Mouse (Mus musculus) spleen, embryonic (tissue): ENCODE measurements around the gene Wdr5b.

Source experiments
- CTCF ChIA-PET: fragments of 350-600 bp; sonication (Branson Sonifier 250); formaldehyde crosslinking; loops from one replicate; lab custom pipeline; 2022; lab: Charles Lee

Gene Wdr5b

DNA sequence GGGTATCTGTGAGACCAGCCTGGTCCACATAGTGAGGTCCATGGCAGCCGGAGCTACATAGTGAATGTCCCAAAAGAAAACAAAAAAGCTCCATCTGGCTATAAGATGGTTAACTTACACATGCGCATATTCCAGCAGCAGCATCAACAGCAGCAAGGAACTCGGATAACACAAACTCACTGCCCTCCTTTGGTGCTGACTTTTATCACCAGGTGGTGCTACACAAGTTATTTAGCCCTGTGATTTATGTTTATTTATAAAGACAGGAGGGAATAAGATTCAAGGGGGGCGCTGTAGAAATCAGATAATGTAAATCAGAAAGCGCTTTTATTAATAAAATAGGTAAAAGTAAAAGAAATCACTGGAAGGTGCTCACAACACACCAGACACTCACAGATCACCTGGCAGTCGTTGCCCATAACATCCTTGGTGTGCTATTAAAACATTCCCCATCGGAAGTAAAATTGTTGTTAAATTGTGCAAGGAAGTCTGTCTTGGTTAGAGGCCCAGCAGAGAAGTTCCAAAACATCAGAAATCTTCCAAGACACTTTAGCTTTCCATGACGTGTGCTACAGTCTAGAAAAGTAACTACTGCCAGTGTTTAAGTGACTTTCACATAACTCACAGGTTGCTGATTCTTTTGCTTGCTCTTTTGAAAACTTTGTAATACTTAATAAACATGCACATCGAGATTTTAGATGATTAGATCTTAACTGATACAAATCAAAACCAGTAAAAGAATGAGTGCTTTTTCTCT lies 29.0 kb downstream of the Wdr5b start:
- CTCF ChIA-PET = no interaction called here

GRCm38 (mm10) chr16:36071071-36071449 lies 30.1 kb downstream of the Wdr5b start:
- CTCF ChIA-PET = no interaction called here

GRCm38 (mm10) chr16:36071450-36072379 lies 30.7 kb downstream of the Wdr5b start, which contains the start of the genes Fam162a and Ccdc58:
Fam162a (minus strand) TSS chr16:36071594.
Ccdc58 (plus strand) TSS chr16:36071685.
- CTCF ChIA-PET = no interaction called here

GRCm38 (mm10) chr16:36072410-36073011 lies 31.5 kb downstream of the Wdr5b start:
- CTCF ChIA-PET = no interaction called here

- CTCF ChIA-PET = no interaction called here
Measured at GRCm38 (mm10) chr16:36074772-36075171, 33.8 kb downstream of the Wdr5b start.

GRCm38 (mm10) chr16:36079916-36080315 lies 38.9 kb downstream of the Wdr5b start:
- CTCF ChIA-PET = no interaction called here

- CTCF ChIA-PET = interaction anchor here (0.7 kb wide), 1 partner anchor 874 kb away, joined by 3 read pairs; no protein-coding TSS in a partner anchor
Measured at GRCm38 (mm10) chr16:36087846-36088245, 46.9 kb downstream of the Wdr5b start.

DNA sequence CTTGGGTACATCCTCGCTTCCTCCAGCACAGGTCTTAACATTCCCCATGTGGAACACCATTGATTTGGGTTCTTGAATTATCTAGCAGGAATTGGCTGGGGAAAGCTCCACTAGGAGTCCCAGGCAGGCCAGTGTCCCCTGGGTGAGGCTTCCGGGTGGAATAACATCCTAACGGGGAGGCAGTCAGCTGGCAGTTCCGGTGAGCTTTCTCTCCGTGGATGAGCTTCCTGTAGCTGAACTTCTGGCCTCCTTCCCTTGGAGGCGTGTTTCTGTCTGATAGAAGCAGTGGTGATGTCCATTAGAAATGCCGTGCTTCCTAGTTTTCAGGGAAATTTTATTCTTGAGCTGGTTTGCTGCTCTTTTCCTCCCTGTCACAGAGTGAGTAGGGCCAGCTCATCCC lies 48.1 kb downstream of the Wdr5b start:
- CTCF ChIA-PET = no interaction called here

DNA sequence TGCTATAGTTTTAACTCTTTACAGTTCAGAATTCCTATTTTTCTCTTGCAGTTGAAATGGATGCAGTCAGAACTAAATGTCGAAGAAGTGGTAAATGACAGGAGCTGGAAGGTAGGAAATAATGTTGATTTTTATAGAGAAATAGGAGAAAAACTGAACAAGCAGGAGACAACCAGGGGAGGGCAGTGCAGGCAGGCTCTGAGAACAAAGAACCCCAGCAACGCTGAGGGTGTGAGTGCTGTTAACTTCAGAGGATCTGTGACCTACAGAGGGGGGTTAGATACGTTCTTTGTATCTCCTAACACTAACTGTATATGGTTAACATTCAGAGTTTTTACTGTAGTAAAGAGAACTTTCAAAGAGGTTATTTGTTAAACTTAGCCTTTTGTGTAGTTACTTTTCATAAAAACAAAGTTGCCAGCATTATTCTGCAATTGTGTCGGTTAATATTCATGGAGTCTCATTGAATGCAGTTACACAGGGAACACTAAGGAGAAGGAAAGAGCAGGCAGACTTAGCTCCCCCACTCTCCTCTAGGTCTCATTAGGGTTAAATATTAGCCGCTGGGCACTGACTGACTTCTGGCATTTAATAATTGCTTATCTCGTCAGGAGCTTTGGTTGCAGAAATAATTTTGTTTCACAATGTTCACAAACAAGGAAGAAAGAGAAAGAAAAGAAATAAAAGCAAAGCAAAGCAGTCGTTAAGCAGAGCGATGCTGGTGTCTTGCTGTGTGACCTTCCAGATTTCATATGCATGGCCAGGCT lies 49.0 kb downstream of the Wdr5b start:
- CTCF ChIA-PET = no interaction called here

DNA sequence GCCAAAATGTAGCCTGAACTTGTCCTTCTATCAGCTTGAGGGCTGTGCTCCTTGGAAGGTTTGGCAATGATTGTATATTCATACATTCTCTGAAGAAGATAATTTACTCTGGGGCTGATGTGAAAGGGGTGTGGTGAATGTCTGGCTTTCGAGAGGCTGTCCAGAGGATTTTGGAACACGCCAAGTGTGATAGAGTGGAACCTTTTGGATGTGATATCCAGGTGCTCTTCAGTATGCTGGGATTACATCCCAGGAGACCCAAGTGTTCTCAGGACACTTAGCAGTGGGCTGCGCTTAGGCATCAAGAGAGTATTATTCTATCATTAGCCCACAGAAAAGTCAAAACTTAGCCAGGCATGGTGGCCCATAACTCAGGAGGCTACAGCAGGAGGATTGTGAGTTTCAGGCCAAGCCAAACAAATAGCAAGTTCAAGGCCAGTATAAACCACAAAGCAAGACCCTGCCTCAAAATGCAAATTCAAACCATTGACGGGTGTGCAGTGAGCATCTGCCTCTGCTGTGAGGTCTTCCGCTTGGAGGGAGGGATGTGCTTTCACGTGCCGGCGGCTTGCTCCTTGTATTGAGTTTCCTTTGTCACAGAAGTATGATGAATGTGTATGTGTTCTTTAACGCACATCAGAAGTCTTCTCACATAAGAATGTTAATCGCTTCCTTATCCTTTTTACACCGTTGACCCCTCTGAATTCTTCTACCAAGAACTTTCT lies 50.0 kb downstream of the Wdr5b start:
- CTCF ChIA-PET = no interaction called here
